16 mouse cellular contexts compared by ENCODE assay signal in genomic region chr13:44147841-44148240, GRCm38 (mm10).
"Had no signal": no experiment of that assay in that cellular context is flagged by ENCODE, and none has a peak within 500 bp of the region (broad histone marks: within the 10 kb centered on the region; RNA-seq: fewer than 3 reads in every experiment).

No protein-coding gene starts in this region.

- H3K27ac ChIP-seq: intestine, embryonic 15.5 days; left cerebral cortex, adult 2 months; limb, embryonic 15.5 days; liver, embryonic 14.5 days; midbrain, embryonic 13.5 days; neural tube, embryonic 15.5 days had no signal

- DNase-seq: kidney, adult 9 months; kidney, postnatal 10 days; kidney, postnatal 4 days; lung, adult 18-20 months; lung, postnatal 14 days; right cerebral cortex, adult 18-20 months; spleen, adult 18-20 months; thymus, adult 2 months; thymus, postnatal 36 days had no signal

- H3K9ac ChIP-seq: intestine, embryonic 15.5 days; limb, embryonic 15.5 days; liver, embryonic 14.5 days; midbrain, embryonic 13.5 days; neural tube, embryonic 15.5 days had no signal

- H3K27me3 ChIP-seq: intestine, embryonic 15.5 days; limb, embryonic 15.5 days; midbrain, embryonic 13.5 days; neural tube, embryonic 15.5 days had no signal

- H3K4me1 ChIP-seq: intestine, embryonic 15.5 days; limb, embryonic 15.5 days; midbrain, embryonic 13.5 days had no signal

- ATAC-seq: intestine, embryonic 15.5 days; midbrain, embryonic 13.5 days had no signal

- H3K4me2 ChIP-seq: intestine, embryonic 15.5 days; limb, embryonic 15.5 days; midbrain, embryonic 13.5 days; neural tube, embryonic 15.5 days had no signal

- H3K36me3 ChIP-seq: intestine, embryonic 15.5 days; limb, embryonic 15.5 days; midbrain, embryonic 13.5 days; neural tube, embryonic 15.5 days had no signal

- H3K9me3 ChIP-seq: intestine, embryonic 15.5 days; limb, embryonic 15.5 days; neural tube, embryonic 15.5 days had no signal

- H3K4me3 ChIP-seq: intestine, embryonic 15.5 days; left cerebral cortex, adult 2 months; limb, embryonic 15.5 days; midbrain, embryonic 13.5 days; myocyte; neural tube, embryonic 15.5 days had no signal
